Mouse (Mus musculus) thymus, adult 2 months (tissue): ENCODE results near the gene D630045J12Rik.

Experiments used
- CTCF ChIP-seq: fragments of 200-500 bp; IDR thresholded peaks from 2 replicates; pipeline ENCODE4 v1.5.1; 2012; ENCODE audit warnings: mild to moderate bottlenecking, control low read depth, low read length, moderate library complexity, borderline replicate concordance; ENCODE audit not compliant: control insufficient read depth, poor library complexity, insufficient read depth; ENCODE audit errors: extremely low read depth
- POLR2A ChIP-seq: fragments of 200-500 bp; IDR thresholded peaks from 2 replicates; pipeline ENCODE4 v1.6.1; 2012; ENCODE audit warnings: mild to moderate bottlenecking, low read length, control low read depth, moderate library complexity; ENCODE audit not compliant: control insufficient read depth, poor library complexity, insufficient read depth; ENCODE audit errors: extremely low read depth

GRCm38 (mm10) chr6:38298761-38299401 lies 45.1 kb upstream of the D630045J12Rik start, which contains the start of gene Zc3hav1l:
- TF ChIP-seq CTCF = no peak
- peak; percentile 36; the same call in 1 of the 2 replicates for TF ChIP-seq POLR2A
